Mouse (Mus musculus): Measurements from ENCODE around the gene Ppp2r2c.

DNA sequence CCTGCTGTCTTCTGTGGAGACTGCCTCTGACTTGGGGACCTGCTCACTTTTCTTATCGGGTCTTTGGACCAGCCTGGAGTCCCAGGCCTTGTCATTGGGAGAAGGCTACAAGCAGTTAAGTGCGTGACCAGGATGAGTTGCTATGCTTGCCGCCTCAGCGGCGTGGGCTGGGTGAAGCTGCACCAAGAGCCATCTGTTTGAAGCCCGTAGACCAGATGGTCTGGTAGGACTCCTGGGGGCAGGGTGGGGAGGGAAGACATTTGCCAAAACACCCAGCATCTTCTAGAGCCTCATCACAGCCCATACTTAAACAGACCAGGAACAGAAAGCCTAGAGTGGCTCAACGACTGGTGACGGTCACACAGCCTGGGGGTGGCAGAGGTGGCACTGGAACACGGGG is 24.9 kb downstream of the Ppp2r2c start:
- TF ChIP-seq POLR2A (IDR thresholded peaks at IDR 0.05; ENCODE audit: borderline replicate concordance, extremely low read depth, low read depth, low read length) (no peak), CTCF (IDR thresholded peaks at IDR 0.05; ENCODE audit: insufficient read depth, low read length) (no peak)

All from lung, adult 2 months (tissue).